Mouse (Mus musculus): Measurements from ENCODE around the gene Acer3. TPM values are rescaled to one million over a fixed set of nuclear protein-coding genes. Genes with fewer than 3 reads are reported as not detected.

The Acer3 gene
- polyA plus RNA-seq, 1 experiment: 4.2 TPM

- WGBS: 61% methylated on average over 7 of the region's 7 CpGs
- H3K4me1 ChIP-seq (ENCODE audit: control insufficient read depth, insufficient read depth, insufficient read length, low read length): peaks cover 36% of the 10 kb centered on the region; the same call in 1 of the 2 replicates
- no peaks in the 10 kb centered on the region for H3K36me3 ChIP-seq (ENCODE audit: control insufficient read depth, insufficient read depth, low read length)
- H3K4me3 ChIP-seq (ENCODE audit: low read depth, low read length): no peak overlapping the region
- no peak for TF ChIP-seq CTCF (IDR thresholded peaks at IDR 0.05; ENCODE audit: extremely low read depth, insufficient read length, insufficient replicate concordance, low read depth, low read length)
- TF ChIP-seq POLR2A (IDR thresholded peaks at IDR 0.05; ENCODE audit: low read depth, low read length): no peak
- peak overlapping the region; percentile 19; the same call in 1 of the 2 replicates for H3K27ac ChIP-seq (ENCODE audit: insufficient read depth, low read depth, low read length)
- H3K27me3 ChIP-seq (ENCODE audit: control insufficient read depth, insufficient read depth, low read length): no peaks in the 10 kb centered on the region
These were observed 8.8 kb upstream of the Acer3 start for GRCm38 (mm10) chr7:98329651-98330374.

GRCm38 (mm10) chr7:98328311-98328710, 7.3 kb upstream of the Acer3 start:
- 71% methylated on average over 2 of the region's 2 CpGs for WGBS
- TF ChIP-seq POLR2A (IDR thresholded peaks at IDR 0.05; ENCODE audit: low read depth, low read length) (no peak), CTCF (IDR thresholded peaks at IDR 0.05; ENCODE audit: extremely low read depth, insufficient read length, insufficient replicate concordance, low read depth, low read length) (no peak)
- H3K27ac ChIP-seq (ENCODE audit: insufficient read depth, low read depth, low read length): no peak overlapping the region
- no peaks in the 10 kb centered on the region for H3K27me3 ChIP-seq (ENCODE audit: control insufficient read depth, insufficient read depth, low read length)
- no peaks in the 10 kb centered on the region for H3K36me3 ChIP-seq (ENCODE audit: control insufficient read depth, insufficient read depth, low read length)
- H3K4me1 ChIP-seq (ENCODE audit: control insufficient read depth, insufficient read depth, insufficient read length, low read length): peaks cover 30% of the 10 kb centered on the region; the same call in 1 of the 2 replicates
- H3K4me3 ChIP-seq (ENCODE audit: low read depth, low read length): no peak overlapping the region

- Histone ChIP-seq H3K27ac (ENCODE audit: insufficient read depth, low read depth, low read length) (no peak overlapping the region), H3K4me3 (ENCODE audit: low read depth, low read length) (no peak overlapping the region), H3K27me3 (ENCODE audit: control insufficient read depth, insufficient read depth, low read length) (no peaks in the 10 kb centered on the region), H3K36me3 (ENCODE audit: control insufficient read depth, insufficient read depth, low read length) (no peaks in the 10 kb centered on the region), H3K4me1 (ENCODE audit: control insufficient read depth, insufficient read depth, insufficient read length, low read length) (peaks cover 18% of the 10 kb centered on the region; the same call in 1 of the 2 replicates)
- no peak for TF ChIP-seq CTCF (IDR thresholded peaks at IDR 0.05; ENCODE audit: extremely low read depth, insufficient read length, insufficient replicate concordance, low read depth, low read length)
- no peak for TF ChIP-seq POLR2A (IDR thresholded peaks at IDR 0.05; ENCODE audit: low read depth, low read length)
- 80% methylated on average over 7 of the region's 7 CpGs for whole genome bisulfite sequencing
These were observed 5.0 kb upstream of the Acer3 start for GRCm38 (mm10) chr7:98326051-98326450.

GRCm38 (mm10) chr7:98324228-98324627, 3.2 kb upstream of the Acer3 start:
- Histone ChIP-seq H3K4me3 (ENCODE audit: low read depth, low read length) (no peak overlapping the region), H3K27me3 (ENCODE audit: control insufficient read depth, insufficient read depth, low read length) (no peaks in the 10 kb centered on the region), H3K36me3 (ENCODE audit: control insufficient read depth, insufficient read depth, low read length) (no peaks in the 10 kb centered on the region), H3K27ac (ENCODE audit: insufficient read depth, low read depth, low read length) (peak overlapping the region; percentile 17; the same call in 1 of the 2 replicates), H3K4me1 (ENCODE audit: control insufficient read depth, insufficient read depth, insufficient read length, low read length) (peaks cover 11% of the 10 kb centered on the region; the same call in 1 of the 2 replicates)
- WGBS: 31% methylated on average over 1 of the region's 1 CpGs
- TF ChIP-seq POLR2A (IDR thresholded peaks at IDR 0.05; ENCODE audit: low read depth, low read length): no peak
- TF ChIP-seq CTCF (IDR thresholded peaks at IDR 0.05; ENCODE audit: extremely low read depth, insufficient read length, insufficient replicate concordance, low read depth, low read length): no peak

- Histone ChIP-seq H3K4me3 (ENCODE audit: low read depth, low read length) (no peak overlapping the region), H3K27me3 (ENCODE audit: control insufficient read depth, insufficient read depth, low read length) (no peaks in the 10 kb centered on the region), H3K4me1 (ENCODE audit: control insufficient read depth, insufficient read depth, insufficient read length, low read length) (peaks cover 11% of the 10 kb centered on the region; the same call in 1 of the 2 replicates), H3K27ac (ENCODE audit: insufficient read depth, low read depth, low read length) (peak overlapping the region; percentile 75), H3K36me3 (ENCODE audit: control insufficient read depth, insufficient read depth, low read length) (no peaks in the 10 kb centered on the region)
- TF ChIP-seq CTCF (IDR thresholded peaks at IDR 0.05; ENCODE audit: extremely low read depth, insufficient read length, insufficient replicate concordance, low read depth, low read length): no peak
- TF ChIP-seq POLR2A (IDR thresholded peaks at IDR 0.05; ENCODE audit: low read depth, low read length): no peak
- WGBS: 23% methylated on average over 5 of the region's 5 CpGs
These were observed 2.4 kb upstream of the Acer3 start for GRCm38 (mm10) chr7:98323288-98324019.

GRCm38 (mm10) chr7:98322415-98322814, 1.4 kb upstream of the Acer3 start:
- Histone ChIP-seq H3K4me3 (ENCODE audit: low read depth, low read length) (no peak overlapping the region), H3K27ac (ENCODE audit: insufficient read depth, low read depth, low read length) (no peak overlapping the region), H3K27me3 (ENCODE audit: control insufficient read depth, insufficient read depth, low read length) (no peaks in the 10 kb centered on the region), H3K4me1 (ENCODE audit: control insufficient read depth, insufficient read depth, insufficient read length, low read length) (peaks cover 11% of the 10 kb centered on the region; the same call in 1 of the 2 replicates), H3K36me3 (ENCODE audit: control insufficient read depth, insufficient read depth, low read length) (no peaks in the 10 kb centered on the region)
- TF ChIP-seq CTCF (IDR thresholded peaks at IDR 0.05; ENCODE audit: extremely low read depth, insufficient read length, insufficient replicate concordance, low read depth, low read length) (no peak), POLR2A (IDR thresholded peaks at IDR 0.05; ENCODE audit: low read depth, low read length) (no peak)
- WGBS: 77% methylated on average over 3 of the region's 3 CpGs

GRCm38 (mm10) chr7:98320006-98320556, 927 bp downstream of the Acer3 start:
- H3K36me3 ChIP-seq (ENCODE audit: control insufficient read depth, insufficient read depth, low read length): no peaks in the 10 kb centered on the region
- H3K27ac ChIP-seq (ENCODE audit: insufficient read depth, low read depth, low read length): no peak overlapping the region
- H3K4me1 ChIP-seq (ENCODE audit: control insufficient read depth, insufficient read depth, insufficient read length, low read length): peaks cover 11% of the 10 kb centered on the region
- H3K27me3 ChIP-seq (ENCODE audit: control insufficient read depth, insufficient read depth, low read length): no peaks in the 10 kb centered on the region
- no peak for TF ChIP-seq CTCF (IDR thresholded peaks at IDR 0.05; ENCODE audit: extremely low read depth, insufficient read length, insufficient replicate concordance, low read depth, low read length)
- TF ChIP-seq POLR2A (IDR thresholded peaks at IDR 0.05; ENCODE audit: low read depth, low read length): no peak
- 87% methylated on average over 7 of the region's 7 CpGs for WGBS
- H3K4me3 ChIP-seq (ENCODE audit: low read depth, low read length): no peak overlapping the region

Data from small intestine, adult 2 months (tissue).